Mouse (Mus musculus) liver, postnatal 0 days (tissue): ENCODE measurements around the gene Pcsk6. TPM values are rescaled to one million over a fixed set of nuclear protein-coding genes. Genes with fewer than 3 reads are reported as not detected.

Source experiments
- ATAC-seq: fragments of 200-750 bp; cut with Nextera tagmentation; 2 replicates; pipeline ENCODE4 v1.8.0; 2017; ENCODE audit warnings: mild to moderate bottlenecking, moderate library complexity
- DNase-seq: peaks from one replicate; pipeline ENCODE4 v3.0.0-alpha.2; 2016
- H3K27ac ChIP-seq: fragments of 300-500 bp; sonication (generic); 2 replicates; pipeline ENCODE4 v1.5.1; 2014; ENCODE audit warnings: antibody characterized with exemption, moderate library complexity, mild to moderate bottlenecking, low read depth
- H3K27me3 ChIP-seq: fragments of 300-500 bp; sonication (generic); 2 replicates; pipeline ENCODE4 v1.6.1; 2014; ENCODE audit warnings: low read length, control low read depth, mixed read lengths; ENCODE audit not compliant: insufficient read depth
- H3K36me3 ChIP-seq: fragments of 300-500 bp; sonication (generic); replicated peaks from 2 replicates; pipeline ENCODE4 v1.6.1; 2014; ENCODE audit warnings: mild to moderate bottlenecking, control low read depth, low read length, moderate library complexity, mixed read lengths; ENCODE audit not compliant: insufficient read depth
- H3K4me1 ChIP-seq: fragments of 300-500 bp; sonication (generic); 2 replicates; pipeline ENCODE4 v1.6.1; 2014; ENCODE audit warnings: antibody characterized with exemption, mild to moderate bottlenecking, control low read depth; ENCODE audit not compliant: insufficient read depth
- H3K4me2 ChIP-seq: fragments of 300-500 bp; sonication (generic); 2 replicates; pipeline ENCODE4 v1.6.1; 2014; ENCODE audit warnings: low read depth, mild to moderate bottlenecking, low read length, moderate library complexity, mixed read lengths
- H3K4me3 ChIP-seq: fragments of 300-500 bp; sonication (generic); 2 replicates; pipeline ENCODE4 v1.5.1; 2014; ENCODE audit warnings: low read depth, low read length
- H3K9ac ChIP-seq: fragments of 300-500 bp; sonication (generic); replicated peaks from 2 replicates; pipeline ENCODE4 v1.6.1; 2014; ENCODE audit warnings: mild to moderate bottlenecking, moderate library complexity
- H3K9me3 ChIP-seq: fragments of 300-500 bp; sonication (generic); 2 replicates; pipeline ENCODE4 v1.6.1; 2016; ENCODE audit warnings: mild to moderate bottlenecking, control low read depth, low read length, mixed read lengths
- CTCF ChIP-seq: sonication (generic); IDR thresholded peaks from 2 replicates; pipeline ENCODE4 v1.5.1; 2016; ENCODE audit warnings: antibody characterized with exemption, low read depth
- EP300 ChIP-seq: IDR thresholded peaks from 2 replicates; pipeline ENCODE4 v1.6.1; 2016; ENCODE audit warnings: antibody characterized with exemption, low read depth, mild to moderate bottlenecking
- WGBS: fragments of 180-500 bp; shearing (Covaris S2); extraction: QIAGEN DNeasy Blood & Tissue Kit; methylation state at CpG from one replicate; pipeline ENCODE4 v1.1.7; 2014; ENCODE audit not compliant: insufficient replicate concordance; 5-methylcytosine and 5-hydroxymethylcytosine counted together
- polyA plus RNA-seq: library from polyadenylated mRNA; unstranded; fragments of >200 nt; fragmentation: Nextera tagmentation; extraction: Ambion mirVana; gene quantifications from 2 replicates; pipeline ENCODE4 v1.2.1, GENCODE M21; 2015

Pcsk6 gene
- polyA plus RNA-seq, 1 experiment from 2014 or later = 3.6 TPM

GRCm38 (mm10) chr7:65892264-65892828, 30.8 kb downstream of the Pcsk6 start:
- ATAC-seq (no peak), DNase-seq (no peak)
- Histone ChIP-seq H3K27me3 (no peaks in the 10 kb centered on the region), H3K9ac (no peak overlapping the region), H3K4me2 (no peak overlapping the region), H3K4me1 (no peaks in the 10 kb centered on the region; the same call in 1 of the 2 replicates), H3K9me3 (no peaks in the 10 kb centered on the region), H3K36me3 (no peaks in the 10 kb centered on the region), H3K27ac (no peak overlapping the region), H3K4me3 (no peak overlapping the region)
- 62% methylated on average over 9 of the region's 9 CpGs for WGBS
- TF ChIP-seq EP300 (no peak), CTCF (no peak)

- TF ChIP-seq CTCF = no peak
- TF ChIP-seq EP300 = no peak
- DNase-seq (no peak), ATAC-seq (no peak)
- no peak overlapping the region for H3K4me3 ChIP-seq
- no peaks in the 10 kb centered on the region for H3K4me1 ChIP-seq
- no peaks in the 10 kb centered on the region for H3K9me3 ChIP-seq
- no peak overlapping the region for H3K9ac ChIP-seq
- WGBS = 87% methylated on average over 10 of the region's 10 CpGs
- H3K27ac ChIP-seq = no peak overlapping the region
- no peak overlapping the region for H3K4me2 ChIP-seq
- H3K27me3 ChIP-seq = no peaks in the 10 kb centered on the region
- no peaks in the 10 kb centered on the region for H3K36me3 ChIP-seq
Observed at GRCm38 (mm10) chr7:65893546-65893945, 32.0 kb downstream of the Pcsk6 start.

GRCm38 (mm10) chr7:65895262-65895661, 33.7 kb downstream of the Pcsk6 start:
- TF ChIP-seq EP300 (no peak), CTCF (no peak)
- ATAC-seq (no peak), DNase-seq (no peak)
- H3K4me3 ChIP-seq = no peak overlapping the region
- no peak overlapping the region for H3K27ac ChIP-seq
- no peaks in the 10 kb centered on the region for H3K36me3 ChIP-seq
- WGBS = 60% methylated on average over 5 of the region's 5 CpGs
- no peak overlapping the region for H3K9ac ChIP-seq
- H3K4me2 ChIP-seq = no peak overlapping the region
- no peaks in the 10 kb centered on the region for H3K27me3 ChIP-seq
- H3K9me3 ChIP-seq = no peaks in the 10 kb centered on the region
- H3K4me1 ChIP-seq = no peaks in the 10 kb centered on the region

GRCm38 (mm10) chr7:65901231-65901630, 39.7 kb downstream of the Pcsk6 start:
- Histone ChIP-seq H3K4me2 (no peak overlapping the region), H3K4me1 (no peaks in the 10 kb centered on the region; the same call in none of the 2 replicates), H3K27ac (no peak overlapping the region), H3K27me3 (no peaks in the 10 kb centered on the region), H3K36me3 (no peaks in the 10 kb centered on the region), H3K9ac (no peak overlapping the region), H3K4me3 (no peak overlapping the region), H3K9me3 (no peaks in the 10 kb centered on the region)
- TF ChIP-seq EP300 = no peak
- no peak for TF ChIP-seq CTCF
- DNase-seq (no peak), ATAC-seq (no peak)
- WGBS = 82% methylated on average over 11 of the region's 11 CpGs

- ATAC-seq = peak; percentile 72
- Histone ChIP-seq H3K4me2 (no peak overlapping the region), H3K36me3 (no peaks in the 10 kb centered on the region), H3K27ac (peak overlapping the region; percentile 18; the same call in 1 of the 2 replicates), H3K9me3 (no peaks in the 10 kb centered on the region), H3K4me1 (no peaks in the 10 kb centered on the region; the same call in none of the 2 replicates), H3K9ac (no peak overlapping the region), H3K27me3 (no peaks in the 10 kb centered on the region), H3K4me3 (no peak overlapping the region)
- 45% methylated on average over 13 of the region's 13 CpGs for WGBS
- 0 out of 2 replicates have a peak, but pooled peaks have one; percentile 16 for TF ChIP-seq EP300
- no peak for TF ChIP-seq CTCF
- no peak for DNase-seq
Observed at GRCm38 (mm10) chr7:65902471-65903180, 41.1 kb downstream of the Pcsk6 start.

- Histone ChIP-seq H3K9ac (no peak overlapping the region), H3K27ac (no peak overlapping the region), H3K9me3 (no peaks in the 10 kb centered on the region), H3K4me1 (no peaks in the 10 kb centered on the region; the same call in none of the 2 replicates), H3K4me2 (no peak overlapping the region), H3K4me3 (no peak overlapping the region), H3K36me3 (no peaks in the 10 kb centered on the region), H3K27me3 (no peaks in the 10 kb centered on the region)
- whole genome bisulfite sequencing = 64% methylated on average over 6 of the region's 6 CpGs
- ATAC-seq = no peak
- DNase-seq = no peak
- TF ChIP-seq CTCF (no peak), EP300 (no peak)
Observed at GRCm38 (mm10) chr7:65903456-65903855, 41.9 kb downstream of the Pcsk6 start.
